Mouse (Mus musculus): ENCODE results near the gene Tcp11. TPM values are rescaled to one million over a fixed set of nuclear protein-coding genes. Genes with fewer than 3 reads are reported as not detected.

Tcp11 gene
- polyA plus RNA-seq (2014; fragmentation: Illumina TruSeq; extraction: RNeasy Lipid Tissue Mini Kit (QIAGEN cat#74804); ENCODE audit: insufficient read depth, low read depth, low replicate concordance) = 6.4 TPM

GRCm38 (mm10) chr17:28080045-28080816, at the start of gene Tcp11:
Gene Tcp11, minus strand, starts transcription at chr17:28080639.

Other genes starting within 250 kb of the Tcp11 start
- gene Snrpc, start 242.5 kb downstream of the Tcp11 start, polyA plus RNA-seq (2014; fragmentation: Illumina TruSeq; extraction: RNeasy Lipid Tissue Mini Kit (QIAGEN cat#74804); ENCODE audit: insufficient read depth, low read depth, low replicate concordance) = 96.1 TPM
- gene Uhrf1bp1, start 224.2 kb downstream of the Tcp11 start, polyA plus RNA-seq (2014; fragmentation: Illumina TruSeq; extraction: RNeasy Lipid Tissue Mini Kit (QIAGEN cat#74804); ENCODE audit: insufficient read depth, low read depth, low replicate concordance) = 2.2 TPM
- 21.2 TPM for gene Anks1, start 171.3 kb downstream of the Tcp11 start, polyA plus RNA-seq (2014; fragmentation: Illumina TruSeq; extraction: RNeasy Lipid Tissue Mini Kit (QIAGEN cat#74804); ENCODE audit: insufficient read depth, low read depth, low replicate concordance)
- 33.1 TPM for gene Taf11, start 170.8 kb downstream of the Tcp11 start, polyA plus RNA-seq (2014; fragmentation: Illumina TruSeq; extraction: RNeasy Lipid Tissue Mini Kit (QIAGEN cat#74804); ENCODE audit: insufficient read depth, low read depth, low replicate concordance)
- 1.4 TPM for gene Scube3, start 61.5 kb upstream of the Tcp11 start, polyA plus RNA-seq (2014; fragmentation: Illumina TruSeq; extraction: RNeasy Lipid Tissue Mini Kit (QIAGEN cat#74804); ENCODE audit: insufficient read depth, low read depth, low replicate concordance)
- gene Zfp523, start 96.5 kb upstream of the Tcp11 start, polyA plus RNA-seq (2014; fragmentation: Illumina TruSeq; extraction: RNeasy Lipid Tissue Mini Kit (QIAGEN cat#74804); ENCODE audit: insufficient read depth, low read depth, low replicate concordance) = 17.6 TPM
- 7.7 TPM for gene Def6, start 127.1 kb upstream of the Tcp11 start, polyA plus RNA-seq (2014; fragmentation: Illumina TruSeq; extraction: RNeasy Lipid Tissue Mini Kit (QIAGEN cat#74804); ENCODE audit: insufficient read depth, low read depth, low replicate concordance)
- gene Ppard, start 152.1 kb upstream of the Tcp11 start, polyA plus RNA-seq (2014; fragmentation: Illumina TruSeq; extraction: RNeasy Lipid Tissue Mini Kit (QIAGEN cat#74804); ENCODE audit: insufficient read depth, low read depth, low replicate concordance) = 9.8 TPM
- 20.7 TPM for gene Fance, start 232.9 kb upstream of the Tcp11 start, polyA plus RNA-seq (2014; fragmentation: Illumina TruSeq; extraction: RNeasy Lipid Tissue Mini Kit (QIAGEN cat#74804); ENCODE audit: insufficient read depth, low read depth, low replicate concordance)
- gene Rpl10a, start 247.8 kb upstream of the Tcp11 start, polyA plus RNA-seq (2014; fragmentation: Illumina TruSeq; extraction: RNeasy Lipid Tissue Mini Kit (QIAGEN cat#74804); ENCODE audit: insufficient read depth, low read depth, low replicate concordance) = 991 TPM

All from lung, adult 10 weeks (tissue).